Mouse (Mus musculus) myocyte (in vitro differentiated cells): Measurements from ENCODE around the gene Abcg2. TPM values are rescaled to one million over a fixed set of nuclear protein-coding genes. Genes with fewer than 3 reads are reported as not detected.
"Not testable (repeated sequence)": the region's sequence is repeated elsewhere in the genome, so short reads cannot be mapped to it uniquely, and the experiment has no call there.

Source experiments
- H3K27me3 ChIP-seq: one replicate; pipeline ENCODE4 v1.6.1; 2011; ENCODE audit not compliant: control insufficient read depth, insufficient read depth, insufficient read length
- H3K36me3 ChIP-seq: one replicate; pipeline ENCODE4 v1.6.1; 2011; ENCODE audit not compliant: control insufficient read depth, insufficient read depth
- H3K4me2 ChIP-seq: one replicate; pipeline ENCODE4 v1.6.1; 2011; ENCODE audit warnings: low read depth, control low read depth
- H3K4me3 ChIP-seq: one replicate; pipeline ENCODE4 v1.5.1; 2011; ENCODE audit warnings: mild to moderate bottlenecking, control low read depth, moderate library complexity
- H3K79me2 ChIP-seq: one replicate; pipeline ENCODE4 v1.6.1; 2011; ENCODE audit not compliant: control insufficient read depth, insufficient read depth
- H3ac ChIP-seq: one replicate; pipeline ENCODE4 v1.6.1; 2011; ENCODE audit not compliant: control insufficient read depth, insufficient read length
- CEBPB ChIP-seq: IDR thresholded peaks from 2 replicates; pipeline ENCODE4 v1.6.1; 2011; ENCODE audit warnings: mild to moderate bottlenecking, moderate library complexity; ENCODE audit not compliant: poor library complexity, insufficient read depth, severe bottlenecking
- E2F4 ChIP-seq: IDR thresholded peaks from one replicate; pipeline ENCODE4 v1.6.1; 2011; ENCODE audit warnings: mild to moderate bottlenecking, control low read depth, moderate library complexity; ENCODE audit not compliant: insufficient read depth
- MAX ChIP-seq: IDR thresholded peaks from one replicate; pipeline ENCODE4 v1.6.1; 2011; ENCODE audit warnings: low read depth, mild to moderate bottlenecking, control low read depth
- MYOD1 ChIP-seq, 3 experiments: IDR thresholded peaks; one replicate each; pipeline ENCODE4 v1.6.1; 2011; ENCODE audit warnings: control low read depth in 2 of 3, low read depth in 2 of 3, mild to moderate bottlenecking in 2 of 3, moderate library complexity in 1 of 3; ENCODE audit not compliant: insufficient read length in 2 of 3, control insufficient read depth in 1 of 3
- MYOG ChIP-seq, 3 experiments: IDR thresholded peaks; one replicate each; pipeline ENCODE4 v1.6.1; 2011; ENCODE audit warnings: control low read depth in 2 of 3, low read depth in 2 of 3, mild to moderate bottlenecking in 2 of 3; ENCODE audit not compliant: insufficient read length in 2 of 3, control insufficient read depth in 1 of 3, insufficient read depth in 1 of 3
- POLR2A ChIP-seq: IDR thresholded peaks from one replicate; pipeline ENCODE4 v1.6.1; 2011; ENCODE audit warnings: low read depth, mild to moderate bottlenecking, control low read depth, moderate library complexity; ENCODE audit not compliant: insufficient read length
- POLR2AphosphoS2 ChIP-seq: IDR thresholded peaks from one replicate; pipeline ENCODE4 v1.6.1; 2011; ENCODE audit warnings: low read depth, control low read depth; ENCODE audit not compliant: insufficient read length
- REST ChIP-seq: IDR thresholded peaks from one replicate; pipeline ENCODE4 v1.6.1; 2011; ENCODE audit warnings: mild to moderate bottlenecking, control low read depth, moderate library complexity; ENCODE audit not compliant: insufficient read depth, insufficient read length
- SRF ChIP-seq: IDR thresholded peaks from one replicate; pipeline ENCODE4 v1.6.1; 2011; ENCODE audit warnings: low read depth; ENCODE audit not compliant: control insufficient read depth, insufficient read length
- TCF12 ChIP-seq: IDR thresholded peaks from one replicate; pipeline ENCODE4 v1.6.1; 2011; ENCODE audit warnings: mild to moderate bottlenecking, control low read depth; ENCODE audit not compliant: poor library complexity, insufficient read depth, severe bottlenecking
- TCF3 ChIP-seq: IDR thresholded peaks from one replicate; pipeline ENCODE4 v1.6.1; 2011; ENCODE audit warnings: low read depth, control low read depth; ENCODE audit not compliant: insufficient read length
- USF1 ChIP-seq: IDR thresholded peaks from one replicate; pipeline ENCODE4 v1.6.1; 2011; ENCODE audit warnings: low read depth, mild to moderate bottlenecking, control low read depth, moderate library complexity
- polyA plus RNA-seq: library from polyadenylated mRNA; unstranded; fragments of >200 nt; fragmentation: generic; extraction: Trizol; gene quantifications from one replicate; pipeline ENCODE4 v1.2.1, GENCODE M21; 2012; ENCODE audit warnings: missing spikeins

The Abcg2 gene
- polyA plus RNA-seq = 25.0 TPM

GRCm38 (mm10) chr6:58584223-58584622 lies at the start of gene Abcg2:
Abcg2 (plus strand) TSS chr6:58584523.
- not testable (repeated sequence) for H3K27me3 ChIP-seq, H3K79me2 ChIP-seq, H3K36me3 ChIP-seq, H3K4me2 ChIP-seq, H3ac ChIP-seq, H3K4me3 ChIP-seq

DNA sequence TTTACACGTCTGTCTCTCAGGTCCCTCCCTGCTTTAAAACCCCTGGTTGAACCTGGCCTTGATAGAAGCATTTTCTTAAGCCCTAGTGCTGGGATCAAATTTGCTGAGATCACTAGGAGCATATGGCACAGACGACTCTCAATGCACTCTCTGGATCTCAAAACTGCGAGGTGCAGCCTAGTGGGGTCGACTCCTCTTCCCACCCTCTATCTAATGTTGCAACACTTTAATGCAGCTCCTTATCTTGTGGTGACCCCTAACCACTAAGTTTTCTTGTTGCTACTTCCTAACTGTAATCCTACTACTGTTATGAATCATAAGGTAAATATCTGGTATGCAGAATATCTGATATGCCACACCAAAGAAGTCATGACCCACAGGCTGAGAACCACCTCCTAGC lies 44.1 kb upstream of the Abcg2 start:
- not testable (repeated sequence) for H3K4me2 ChIP-seq

GRCm38 (mm10) chr6:58542852-58543251 lies 41.5 kb upstream of the Abcg2 start:
- H3ac ChIP-seq, H3K4me3 ChIP-seq, H3K79me2 ChIP-seq, H3K36me3 ChIP-seq, H3K27me3 ChIP-seq, H3K4me2 ChIP-seq: not testable (repeated sequence)

More for the DNA sequence above, 44.1 kb upstream of the Abcg2 start:
- not testable (repeated sequence) for H3K79me2 ChIP-seq, H3K27me3 ChIP-seq, H3ac ChIP-seq, H3K4me3 ChIP-seq, H3K36me3 ChIP-seq

DNA sequence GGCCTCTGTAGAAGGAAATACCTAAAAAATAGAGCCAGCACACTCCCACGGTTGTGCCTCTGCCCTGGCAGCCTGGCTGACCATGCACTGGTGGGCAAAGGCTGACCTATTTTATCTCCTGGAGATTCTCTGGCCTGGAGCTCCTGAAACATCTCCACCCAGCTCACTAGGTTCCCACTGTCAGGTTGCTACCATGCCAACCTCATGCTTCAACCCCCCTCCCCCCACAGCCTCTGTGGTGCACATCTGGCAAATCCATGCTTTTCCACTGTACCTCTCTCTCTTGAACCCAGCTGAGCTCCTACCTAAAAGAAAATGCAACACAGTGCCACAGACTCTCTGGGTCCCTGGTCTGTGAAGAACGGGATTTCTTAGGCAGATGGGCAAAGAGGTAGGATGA lies 39.4 kb upstream of the Abcg2 start:
- not testable (repeated sequence) for H3ac ChIP-seq, H3K4me2 ChIP-seq, H3K4me3 ChIP-seq, H3K27me3 ChIP-seq, H3K36me3 ChIP-seq, H3K79me2 ChIP-seq

- not testable (repeated sequence) for H3K79me2 ChIP-seq, H3K4me2 ChIP-seq, H3ac ChIP-seq, H3K36me3 ChIP-seq, H3K4me3 ChIP-seq, H3K27me3 ChIP-seq
Observed at GRCm38 (mm10) chr6:58546050-58546449, 38.3 kb upstream of the Abcg2 start.

GRCm38 (mm10) chr6:58546816-58547215 lies 37.5 kb upstream of the Abcg2 start:
- no peak overlapping the region for H3ac ChIP-seq
- no peak overlapping the region for H3K4me3 ChIP-seq

DNA sequence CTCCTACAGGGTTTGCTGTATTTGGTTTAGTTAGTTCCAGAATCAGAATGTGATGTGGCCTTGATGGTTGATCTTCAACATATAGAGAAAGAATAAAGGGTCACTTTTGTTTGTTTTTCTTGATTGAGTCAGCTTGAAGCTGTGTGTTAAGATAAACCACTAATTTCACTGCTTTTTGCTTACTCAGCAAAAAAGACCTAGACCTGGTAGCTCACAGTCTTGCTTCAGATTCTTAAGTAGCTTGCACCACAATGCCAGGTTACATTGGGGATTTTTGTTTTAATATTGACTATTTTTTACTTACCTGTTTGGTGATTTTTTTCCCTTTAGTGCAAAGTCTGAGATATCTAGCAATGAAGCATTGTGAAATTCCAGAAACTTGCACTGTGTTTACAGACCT lies 30.5 kb upstream of the Abcg2 start:
- not testable (repeated sequence) for H3K36me3 ChIP-seq, H3ac ChIP-seq, H3K4me2 ChIP-seq, H3K79me2 ChIP-seq, H3K27me3 ChIP-seq, H3K4me3 ChIP-seq

More at GRCm38 (mm10) chr6:58546816-58547215, 37.5 kb upstream of the Abcg2 start:
- TF ChIP-seq POLR2A = no peak
- no peak for TF ChIP-seq POLR2AphosphoS2
- TF ChIP-seq MYOG (IDR thresholded peaks at IDR 0.05; ENCODE audit: control insufficient read depth in 1 of 3, insufficient read depth in 1 of 3, insufficient read length in 2 of 3, low read depth in 2 of 3) = no peak
- no peak for TF ChIP-seq SRF
- no peak for TF ChIP-seq TCF12
- no peak for TF ChIP-seq REST
- no peak for TF ChIP-seq USF1
- TF ChIP-seq TCF3 = no peak
- TF ChIP-seq CEBPB = no peak
- TF ChIP-seq MYOD1 (IDR thresholded peaks at IDR 0.05; ENCODE audit: control insufficient read depth in 1 of 3, insufficient read length in 2 of 3, low read depth in 2 of 3) = no peak
- no peak for TF ChIP-seq MAX
- no peak for TF ChIP-seq E2F4
- H3K36me3 ChIP-seq = no peaks in the 10 kb centered on the region
- no peaks in the 10 kb centered on the region for H3K79me2 ChIP-seq
- H3K4me2 ChIP-seq = no peak overlapping the region
- no peaks in the 10 kb centered on the region for H3K27me3 ChIP-seq

GRCm38 (mm10) chr6:58593987-58594844 lies 9.9 kb downstream of the Abcg2 start:
- not testable (repeated sequence) for H3K27me3 ChIP-seq, H3K36me3 ChIP-seq, H3K4me2 ChIP-seq, H3ac ChIP-seq, H3K4me3 ChIP-seq
- H3K79me2 ChIP-seq = peaks cover 10% of the 10 kb centered on the region

DNA sequence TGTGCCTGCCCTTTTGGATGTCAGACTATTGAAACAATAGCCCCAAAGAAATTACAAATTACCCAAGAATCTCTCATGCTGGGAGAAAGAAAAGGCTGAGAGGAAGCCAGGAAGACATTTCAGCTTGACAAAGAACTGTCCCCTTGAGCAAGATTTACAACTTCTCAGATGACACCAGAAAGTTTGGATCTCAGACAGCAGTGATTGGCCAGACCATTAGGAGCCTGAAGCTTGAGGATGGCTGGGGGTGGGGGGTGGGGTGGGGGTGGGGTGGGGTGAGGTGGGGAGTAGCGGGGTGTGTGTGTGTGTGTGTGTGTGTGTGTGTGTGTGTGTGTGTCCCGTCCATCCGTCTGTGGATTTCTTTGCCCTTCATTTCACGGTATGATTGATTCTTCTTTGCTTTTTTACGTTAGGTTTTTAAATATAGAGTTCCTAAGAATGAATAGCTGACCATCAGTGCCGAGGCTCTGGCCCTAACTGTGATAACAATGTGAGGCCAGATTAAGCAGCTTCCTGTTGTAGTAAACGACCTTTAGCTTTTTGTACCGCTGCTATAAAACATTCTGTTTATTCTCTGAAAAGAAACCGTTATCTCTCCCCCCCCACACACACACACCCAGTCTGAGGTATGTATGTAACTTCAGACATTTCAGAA lies 11.4 kb downstream of the Abcg2 start:
- H3ac ChIP-seq, H3K27me3 ChIP-seq, H3K36me3 ChIP-seq: not testable (repeated sequence)
- Histone ChIP-seq H3K4me3 (peak overlapping the region; percentile 31), H3K4me2 (peak overlapping the region; percentile 84), H3K79me2 (peaks cover 10% of the 10 kb centered on the region)
